Mouse (Mus musculus) retina, postnatal 7 days (tissue): ENCODE data around the gene Pus3.

ENCODE experiments used
- DNase-seq: peaks from one replicate; pipeline ENCODE4 v3.0.0-alpha.2; 2012; ENCODE audit warnings: low read depth, low spot score

Pus3 gene

GRCm38 (mm10) chr9:35558257-35559008 is at the start of gene Pus3, which contains the start of gene Ddx25:
TSS of gene Pus3 (plus strand) at chr9:35558595.
TSS of gene Ddx25 (minus strand) at chr9:35558528.
- DNase-seq: peak; percentile 68

- DNase-seq: no peak
Observed at GRCm38 (mm10) chr9:35513900-35514299, 44.5 kb upstream of the Pus3 start.

GRCm38 (mm10) chr9:35516182-35516581 is 42.2 kb upstream of the Pus3 start:
- no peak for DNase-seq

GRCm38 (mm10) chr9:35516711-35517110 is 41.7 kb upstream of the Pus3 start:
- no peak for DNase-seq

GRCm38 (mm10) chr9:35518169-35518568 is 40.2 kb upstream of the Pus3 start, which contains the start of gene Gm1113:
TSS of gene Gm1113 (minus strand) at chr9:35518269.
- DNase-seq: no peak

GRCm38 (mm10) chr9:35520631-35521348 is 37.6 kb upstream of the Pus3 start:
- DNase-seq: no peak

GRCm38 (mm10) chr9:35522241-35522640 is 36.2 kb upstream of the Pus3 start:
- no peak for DNase-seq

GRCm38 (mm10) chr9:35522821-35523515 is 35.4 kb upstream of the Pus3 start:
- DNase-seq: no peak

- no peak for DNase-seq
Observed at GRCm38 (mm10) chr9:35523541-35523940, 34.9 kb upstream of the Pus3 start.

- DNase-seq: peak; percentile 54
Observed at GRCm38 (mm10) chr9:35523941-35524411, 34.4 kb upstream of the Pus3 start.

GRCm38 (mm10) chr9:35529141-35529540 is 29.3 kb upstream of the Pus3 start:
- no peak for DNase-seq

- no peak for DNase-seq
Observed at GRCm38 (mm10) chr9:35529796-35530195, 28.6 kb upstream of the Pus3 start.

- DNase-seq: no peak
Observed at GRCm38 (mm10) chr9:35533266-35533665, 25.1 kb upstream of the Pus3 start.

GRCm38 (mm10) chr9:35535110-35535509 is 23.3 kb upstream of the Pus3 start:
- DNase-seq: peak; percentile 57

- DNase-seq: no peak
Observed at GRCm38 (mm10) chr9:35535876-35536275, 22.5 kb upstream of the Pus3 start.

- no peak for DNase-seq
Observed at GRCm38 (mm10) chr9:35539001-35539750, 19.2 kb upstream of the Pus3 start.

- DNase-seq: no peak
Observed at GRCm38 (mm10) chr9:35541024-35541423, 17.4 kb upstream of the Pus3 start.

GRCm38 (mm10) chr9:35541488-35541887 is 16.9 kb upstream of the Pus3 start:
- DNase-seq: peak; percentile 73

- no peak for DNase-seq
Observed at GRCm38 (mm10) chr9:35541941-35542340, 16.5 kb upstream of the Pus3 start.

GRCm38 (mm10) chr9:35543099-35543860 is 15.1 kb upstream of the Pus3 start:
- no peak for DNase-seq

- no peak for DNase-seq
Observed at GRCm38 (mm10) chr9:35544666-35545065, 13.7 kb upstream of the Pus3 start.
